Mouse (Mus musculus) brain, embryonic 18.5 days (tissue): Measurements from ENCODE around the gene Ftsj3.

Experiments used
- DNase-seq: peaks from one replicate; pipeline ENCODE4 v3.0.0-alpha.2; 2012; ENCODE audit warnings: low read depth, low spot score

The Ftsj3 gene

DNA sequence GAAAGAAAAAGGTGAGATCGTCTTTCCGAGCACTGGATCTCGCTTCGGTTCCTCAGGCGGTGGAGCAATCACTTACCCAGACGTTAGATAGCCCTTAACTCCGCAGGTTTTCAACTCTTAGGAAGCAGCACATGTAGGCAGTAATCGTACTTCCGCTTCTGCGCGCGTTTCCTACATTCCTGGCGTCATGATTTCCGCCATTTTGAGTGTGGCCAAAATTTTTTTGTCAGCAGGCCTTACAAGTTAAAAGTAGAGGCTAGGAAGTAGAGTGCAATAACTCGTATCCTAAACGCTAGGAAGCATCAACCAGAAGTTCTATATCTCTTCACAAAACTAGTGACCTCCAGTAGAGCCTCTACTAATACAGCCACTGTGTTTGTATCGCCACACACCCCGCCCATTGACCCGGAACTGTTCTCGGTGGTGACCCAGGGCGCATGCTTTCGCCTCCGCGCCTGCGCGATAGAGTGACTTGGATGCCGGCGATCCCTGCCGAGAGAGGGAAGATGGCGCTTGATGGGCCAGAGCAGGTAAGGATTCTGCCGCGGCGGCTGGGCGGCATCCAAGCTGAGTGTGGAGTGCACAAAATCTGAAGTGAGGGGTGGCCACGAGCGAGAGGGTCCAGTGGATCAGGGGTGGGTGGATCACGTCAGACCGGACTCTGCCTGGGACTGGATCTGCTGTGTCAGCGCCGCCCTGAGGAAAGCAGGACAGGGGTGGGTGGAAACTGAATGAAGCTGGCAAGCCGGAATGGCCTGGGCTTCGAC is at the start of gene Ftsj3, which contains the start of gene Psmc5:
Gene Ftsj3, minus strand, starts transcription at position 395 of the 767 bp plus-strand sequence.
Gene Psmc5, plus strand, starts transcription at position 470 of the 767 bp plus-strand sequence.
- DNase-seq = peak; percentile 87

DNA sequence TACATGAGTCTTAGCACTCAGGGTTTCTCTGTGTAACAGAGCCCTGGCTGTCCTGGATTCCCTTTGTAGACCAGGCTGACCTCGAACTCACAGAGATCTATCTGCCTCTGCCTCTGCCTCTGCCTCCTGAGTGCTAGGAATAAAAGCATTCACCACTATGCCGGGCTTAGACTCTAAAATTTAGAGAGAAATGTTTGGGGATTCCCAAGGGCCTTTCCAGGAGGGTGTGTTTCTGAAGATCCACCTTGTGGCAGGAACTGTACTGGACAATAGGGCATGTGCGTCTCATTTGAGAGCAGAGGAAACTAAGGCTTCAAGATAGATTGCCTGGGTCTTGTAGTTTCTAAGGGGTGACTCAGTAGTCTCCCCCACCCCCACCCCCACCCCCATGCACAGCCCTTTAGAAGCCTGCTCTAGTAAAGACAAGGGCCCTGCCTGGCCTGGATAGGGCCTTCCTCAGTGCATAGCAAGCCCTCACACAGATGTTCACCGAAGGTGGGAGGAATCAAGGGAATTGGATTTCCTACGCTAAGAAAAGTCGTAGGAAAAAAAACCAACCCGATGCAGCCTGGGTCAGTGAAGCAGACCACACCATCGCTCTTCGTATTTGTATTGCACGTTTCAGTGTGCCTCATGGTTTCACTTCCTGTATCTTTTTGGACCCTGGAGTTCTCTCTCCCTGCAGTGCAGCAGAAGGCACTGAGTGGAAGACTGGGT is 49.6 kb upstream of the Ftsj3 start:
- no peak for DNase-seq

DNA sequence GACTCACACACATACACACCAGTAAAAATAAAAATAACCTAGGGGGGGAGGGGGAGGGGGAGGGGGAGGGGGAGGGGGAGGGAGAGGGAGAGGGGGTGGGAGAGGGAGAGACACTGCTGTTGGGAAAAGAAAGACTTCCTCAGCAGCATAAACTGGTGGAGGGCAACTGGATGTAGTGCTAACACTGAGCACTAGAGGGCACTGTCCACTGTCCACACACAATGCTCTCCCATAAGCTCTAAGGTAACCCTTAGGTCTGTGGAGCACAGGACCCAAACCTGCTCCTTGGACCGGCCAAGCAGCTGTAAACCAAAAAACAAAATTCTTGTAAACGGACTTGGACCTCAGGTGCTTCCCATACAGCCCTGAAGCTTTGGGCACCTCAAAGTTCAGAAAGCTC is 46.8 kb upstream of the Ftsj3 start:
- DNase-seq = no peak

DNA sequence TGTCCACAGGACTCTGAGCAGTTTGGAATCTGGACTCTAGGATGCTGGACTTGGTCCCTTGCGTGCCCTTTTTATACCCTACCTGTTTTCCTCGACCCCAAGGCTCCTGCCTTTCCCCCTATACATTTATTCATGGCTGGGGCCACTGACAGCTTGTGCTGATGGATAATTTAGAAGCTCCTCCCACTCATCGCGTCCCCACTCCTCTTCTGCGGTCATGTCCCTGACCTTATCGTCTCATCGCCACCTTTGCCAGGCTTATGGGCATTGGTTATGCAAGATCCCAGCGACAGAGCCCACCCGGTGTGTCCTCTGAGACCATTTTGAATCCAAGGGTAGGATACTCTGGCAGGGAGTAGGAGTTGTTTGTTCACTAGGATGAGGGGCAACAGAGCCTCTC is 45.9 kb upstream of the Ftsj3 start, which contains the start of gene Gh:
Gene Gh, minus strand, starts transcription at position 101 of the 400 bp plus-strand sequence.
- DNase-seq = no peak

DNA sequence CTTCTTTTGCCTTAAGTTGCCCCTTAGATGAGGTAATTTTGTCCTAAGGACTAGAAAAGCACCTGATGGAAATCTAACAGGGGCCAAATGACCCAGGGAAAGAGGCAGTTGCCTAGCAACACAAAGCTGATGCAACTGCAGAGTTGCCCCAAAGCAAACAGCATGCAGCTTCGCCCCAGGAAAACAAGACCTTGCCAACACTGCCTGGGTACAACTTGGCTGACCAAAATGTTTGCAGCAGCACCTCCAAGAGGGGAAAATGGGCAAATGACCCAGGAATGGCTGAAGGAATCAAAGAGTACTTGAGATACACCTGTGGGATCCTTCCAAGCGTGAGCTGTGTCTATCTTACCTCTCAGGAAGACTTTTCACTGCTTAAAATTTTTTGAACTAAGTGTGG is 36.0 kb upstream of the Ftsj3 start:
- no peak for DNase-seq

DNA sequence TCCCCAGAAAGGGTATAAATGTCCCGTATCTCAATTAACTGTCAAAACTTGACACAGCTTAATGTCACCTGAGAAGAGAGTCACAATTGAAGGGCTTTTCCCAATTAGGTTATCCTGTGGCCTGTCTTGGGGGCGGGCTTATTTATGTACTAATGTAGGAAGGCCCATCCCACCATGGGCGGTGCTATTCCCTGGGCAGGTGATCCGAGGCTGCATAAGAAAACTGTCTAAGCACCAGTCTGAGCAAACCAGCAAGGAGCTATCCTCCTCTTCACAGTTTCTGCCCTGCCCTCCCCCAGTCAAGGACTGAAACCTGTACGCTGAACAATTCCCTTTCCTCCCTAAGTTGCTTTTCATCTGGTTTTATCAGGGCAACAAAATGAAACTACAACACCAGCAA is 34.5 kb upstream of the Ftsj3 start:
- DNase-seq = no peak

DNA sequence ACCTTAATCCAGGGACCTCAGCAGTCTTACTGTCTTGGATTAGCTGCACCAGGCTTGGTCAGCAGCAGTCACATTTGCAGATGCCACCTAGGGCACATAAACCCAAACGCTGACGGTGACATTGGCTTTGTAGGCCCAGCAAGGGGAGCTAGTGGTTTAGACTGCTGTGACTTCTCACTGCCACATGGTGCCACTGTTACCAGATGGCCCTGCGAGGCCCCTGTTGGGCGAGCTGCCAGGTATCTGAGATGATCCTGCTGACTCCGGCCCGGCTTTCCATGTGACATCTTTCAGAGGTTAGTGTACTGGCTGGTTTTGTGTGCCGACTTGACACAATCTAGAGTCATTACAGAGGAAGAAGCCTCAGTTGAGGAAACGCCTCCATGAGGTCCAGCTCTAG is 33.5 kb upstream of the Ftsj3 start:
- DNase-seq = no peak

DNA sequence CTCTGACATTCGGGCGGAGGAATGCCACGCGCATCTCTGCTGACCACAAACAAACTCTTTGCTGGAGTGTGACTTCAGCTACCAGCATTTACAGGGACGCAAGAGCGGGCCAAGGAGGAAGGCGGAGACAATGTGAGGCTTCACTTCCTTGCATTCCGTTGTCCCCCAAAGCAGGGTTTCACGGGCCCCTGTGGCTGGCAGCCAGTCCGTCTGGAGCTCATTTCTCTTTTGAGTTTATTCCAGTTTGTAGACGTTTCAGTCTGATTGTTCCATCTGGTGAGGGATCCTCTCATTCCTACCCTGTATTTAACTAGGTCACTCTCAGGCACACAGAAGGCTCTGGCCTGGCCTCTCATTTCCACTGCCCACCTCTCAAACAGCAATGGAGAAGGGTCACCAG is 31.1 kb upstream of the Ftsj3 start:
- DNase-seq = no peak

DNA sequence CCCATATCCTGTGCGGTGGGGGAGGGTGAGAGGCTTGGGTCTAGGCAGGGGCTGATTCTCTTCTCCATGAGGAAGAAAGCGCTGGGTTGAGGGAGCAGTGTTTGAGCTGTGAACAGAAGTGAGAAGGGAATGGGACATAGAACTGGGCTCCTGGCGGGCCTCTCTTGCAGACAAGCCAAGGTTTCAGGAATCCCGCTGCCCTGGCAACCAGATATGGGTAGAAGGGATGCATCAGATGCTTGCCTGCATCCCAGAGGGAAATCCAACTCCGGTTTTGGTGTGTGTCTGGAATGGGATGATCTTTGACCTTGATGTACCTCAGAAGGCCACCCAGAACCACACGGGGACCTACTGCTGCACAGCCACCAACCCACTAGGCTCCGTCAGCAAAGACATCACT is 30.3 kb upstream of the Ftsj3 start:
- no peak for DNase-seq

DNA sequence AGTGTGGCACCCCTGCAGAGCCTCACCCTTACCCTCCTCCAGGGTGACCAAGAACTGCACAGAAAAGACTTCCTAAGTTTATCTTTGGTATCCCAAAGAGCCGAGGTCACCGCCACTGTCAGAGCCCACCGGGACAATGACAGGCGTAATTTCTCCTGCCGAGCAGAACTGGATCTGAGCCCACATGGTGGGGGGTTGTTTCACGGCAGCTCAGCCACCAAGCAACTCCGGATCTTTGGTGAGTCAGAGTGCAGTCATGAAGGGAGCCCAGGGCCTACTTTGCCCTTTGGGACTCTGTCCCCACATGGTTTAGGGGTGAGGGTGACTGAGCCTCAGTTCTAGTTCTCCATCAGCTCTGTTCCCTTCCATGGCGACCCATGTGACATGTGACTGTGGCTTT is 28.2 kb upstream of the Ftsj3 start:
- DNase-seq = no peak

DNA sequence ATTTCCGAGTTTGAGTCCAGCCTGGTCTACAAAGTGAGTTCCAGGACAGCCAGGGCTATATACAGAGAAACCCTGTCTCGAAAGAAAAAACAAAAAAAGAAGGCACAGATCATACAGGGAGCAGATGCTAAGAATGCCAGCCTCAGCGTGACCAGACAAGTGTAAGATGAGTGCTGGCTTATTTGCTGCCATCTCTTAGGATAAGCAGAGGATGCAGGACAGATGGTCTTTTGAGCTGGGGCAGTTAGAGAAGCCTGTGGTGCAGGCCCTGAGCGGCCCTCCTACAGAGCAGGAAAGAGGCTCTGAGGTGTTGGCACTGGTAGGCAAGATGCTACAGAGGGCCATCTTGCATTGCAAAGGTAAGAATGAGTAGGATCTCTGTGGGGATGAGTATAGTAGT is 27.5 kb upstream of the Ftsj3 start:
- DNase-seq = no peak

DNA sequence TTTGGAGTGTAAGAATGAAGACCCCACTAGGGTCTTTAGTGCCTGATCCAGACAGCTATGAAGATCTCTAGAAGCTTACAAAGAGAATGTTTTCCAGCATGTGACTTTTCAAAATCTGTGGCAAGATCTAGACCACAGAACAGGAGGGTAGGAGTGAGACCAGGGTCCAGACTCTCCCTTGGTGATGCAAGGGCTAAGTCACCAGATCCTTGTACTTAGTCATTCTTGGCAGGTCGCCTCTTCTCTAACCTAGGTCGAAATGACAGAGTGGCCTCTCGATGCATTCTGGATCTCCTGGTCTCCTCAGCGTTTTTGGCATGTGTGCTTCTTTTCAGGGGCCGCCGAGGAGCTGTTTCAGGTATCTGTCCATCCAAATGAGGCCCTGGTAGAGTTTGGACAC is 26.6 kb upstream of the Ftsj3 start:
- no peak for DNase-seq

DNA sequence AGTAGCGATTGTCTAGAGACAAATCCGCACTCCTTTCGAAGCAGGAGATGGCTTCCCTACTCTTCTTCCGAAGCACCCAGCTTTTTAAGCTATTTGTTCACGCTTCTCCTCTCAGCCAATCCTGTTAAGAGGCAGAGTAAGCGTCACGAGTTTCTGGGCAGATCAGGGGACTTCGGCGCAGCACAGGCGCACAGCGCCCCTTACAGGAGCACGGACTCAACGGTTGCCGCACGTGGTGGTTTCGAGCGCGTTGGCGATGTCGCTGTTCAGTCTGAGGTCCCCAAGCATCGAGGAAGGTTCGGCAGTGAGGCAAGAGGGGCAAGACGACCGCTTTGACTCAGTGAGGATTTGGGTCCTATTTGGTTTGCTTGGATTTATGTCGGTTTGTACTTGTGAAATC is 20.6 kb upstream of the Ftsj3 start, which contains the start of gene Tcam1:
Gene Tcam1, plus strand, starts transcription at position 219 of the 400 bp plus-strand sequence.
- peak; percentile 86 for DNase-seq

DNA sequence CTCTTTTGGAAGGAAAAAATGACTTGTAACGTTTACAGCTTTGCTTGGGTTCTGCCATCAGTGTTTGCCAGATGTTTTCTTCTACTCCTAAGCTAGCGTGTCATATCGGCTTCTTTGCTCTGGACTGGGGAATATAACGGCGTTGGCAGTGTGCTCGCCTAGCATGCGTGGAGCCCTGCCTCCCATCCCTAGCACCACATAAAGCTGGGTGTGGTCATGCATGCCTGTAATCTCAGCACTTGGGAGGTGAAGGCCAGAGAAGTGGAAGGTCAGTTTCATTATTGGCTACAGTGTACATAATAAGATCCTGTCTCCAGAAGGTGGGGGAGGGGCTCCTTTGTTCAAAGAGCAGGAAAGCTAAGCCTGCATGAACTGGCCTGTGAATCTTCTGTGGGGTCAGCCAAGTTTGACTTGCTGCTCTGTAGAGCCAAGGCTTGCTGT is 19.1 kb upstream of the Ftsj3 start:
- no peak for DNase-seq

DNA sequence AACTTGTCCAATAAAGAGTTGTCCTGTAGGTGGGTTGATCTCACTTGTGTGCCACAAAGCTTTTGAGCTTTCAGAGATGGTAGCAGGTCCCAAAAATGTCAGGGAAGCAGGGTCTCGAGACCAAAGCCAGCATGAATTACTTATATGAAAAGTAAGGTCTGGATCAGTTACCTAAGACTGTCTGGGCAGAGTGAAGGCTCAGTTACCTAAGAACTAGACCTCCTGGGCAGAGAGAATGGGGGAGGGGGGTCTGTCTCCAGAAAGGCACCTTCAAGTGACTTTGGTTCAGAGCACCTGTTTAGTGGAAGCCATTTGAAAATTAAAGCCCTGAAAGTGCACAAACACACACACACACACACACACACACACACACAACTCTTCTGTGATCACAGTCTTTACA is 18.5 kb upstream of the Ftsj3 start:
- no peak for DNase-seq

DNA sequence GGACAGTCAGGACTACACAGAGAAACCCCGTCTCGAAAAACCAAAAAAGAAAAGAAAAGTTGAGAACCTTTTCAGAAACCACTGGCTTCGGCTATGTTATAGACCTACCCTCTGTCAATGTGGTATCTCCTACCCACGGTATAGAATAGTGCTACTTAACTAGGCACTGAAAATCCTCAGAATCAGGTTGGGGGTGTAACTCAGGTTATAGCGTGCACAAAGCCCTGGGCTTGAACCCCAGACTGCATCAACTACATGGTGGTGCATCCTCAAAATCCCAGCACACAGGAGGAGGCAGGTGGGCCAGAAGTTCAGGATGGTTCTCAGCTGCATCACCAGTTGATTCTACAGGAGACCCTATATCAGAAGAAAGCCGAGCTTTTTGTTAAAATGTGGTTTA is 17.9 kb upstream of the Ftsj3 start:
- DNase-seq = no peak

DNA sequence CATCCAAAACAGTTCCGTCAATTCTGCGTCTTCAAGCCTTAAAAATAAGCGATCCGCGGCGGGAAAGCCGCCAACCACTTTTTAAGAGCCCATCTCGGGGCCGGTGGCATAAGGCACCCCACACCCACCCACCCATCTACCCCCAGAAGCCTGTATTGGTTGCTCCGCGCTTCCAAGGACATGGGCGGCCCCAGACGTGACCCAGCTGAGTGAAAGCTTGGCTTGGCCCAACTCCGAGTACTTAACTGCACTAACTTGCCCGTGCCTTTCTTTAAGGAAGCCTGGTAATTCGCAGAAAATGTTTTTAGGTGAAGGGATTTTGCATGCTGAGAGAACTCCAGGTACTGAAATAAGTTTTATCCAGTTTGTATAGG is 17.4 kb upstream of the Ftsj3 start:
- no peak for DNase-seq

DNA sequence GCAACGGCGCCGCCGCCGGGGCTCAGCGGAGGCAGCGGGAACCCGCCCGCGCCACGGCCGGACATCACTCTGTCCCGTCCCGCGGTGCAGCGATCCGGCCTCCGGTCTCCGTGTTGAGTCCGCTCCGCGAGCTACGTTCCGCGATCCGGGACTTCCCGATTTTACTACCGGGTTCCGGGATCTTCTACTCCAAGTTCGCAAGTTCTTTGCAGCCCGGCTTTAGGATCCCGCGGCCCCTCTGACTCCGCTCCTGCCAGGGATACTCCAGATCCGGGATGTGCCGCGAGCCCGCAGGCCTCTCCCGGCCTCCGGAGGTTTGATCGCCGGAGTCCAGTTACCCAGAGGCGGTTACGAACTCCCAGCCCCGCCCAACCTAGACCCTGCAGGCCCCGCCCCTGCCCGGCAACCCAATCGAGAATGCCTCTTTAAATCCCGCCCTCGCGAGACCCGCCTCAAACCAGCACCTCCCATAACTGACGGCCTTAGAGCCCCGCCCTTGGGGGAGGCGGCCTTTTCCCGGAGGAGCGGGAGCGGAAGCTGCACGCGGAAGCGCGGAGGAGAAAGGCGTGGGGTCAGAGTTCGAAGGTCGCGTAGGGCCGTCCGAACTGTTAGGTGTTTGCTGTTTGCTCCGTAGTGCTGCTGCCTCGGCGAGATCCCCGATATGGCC is 16.9 kb upstream of the Ftsj3 start, which contains the start of gene Smarcd2:
Gene Smarcd2, minus strand, starts transcription at position 329 of the 667 bp plus-strand sequence.
- peak; percentile 97 for DNase-seq

DNA sequence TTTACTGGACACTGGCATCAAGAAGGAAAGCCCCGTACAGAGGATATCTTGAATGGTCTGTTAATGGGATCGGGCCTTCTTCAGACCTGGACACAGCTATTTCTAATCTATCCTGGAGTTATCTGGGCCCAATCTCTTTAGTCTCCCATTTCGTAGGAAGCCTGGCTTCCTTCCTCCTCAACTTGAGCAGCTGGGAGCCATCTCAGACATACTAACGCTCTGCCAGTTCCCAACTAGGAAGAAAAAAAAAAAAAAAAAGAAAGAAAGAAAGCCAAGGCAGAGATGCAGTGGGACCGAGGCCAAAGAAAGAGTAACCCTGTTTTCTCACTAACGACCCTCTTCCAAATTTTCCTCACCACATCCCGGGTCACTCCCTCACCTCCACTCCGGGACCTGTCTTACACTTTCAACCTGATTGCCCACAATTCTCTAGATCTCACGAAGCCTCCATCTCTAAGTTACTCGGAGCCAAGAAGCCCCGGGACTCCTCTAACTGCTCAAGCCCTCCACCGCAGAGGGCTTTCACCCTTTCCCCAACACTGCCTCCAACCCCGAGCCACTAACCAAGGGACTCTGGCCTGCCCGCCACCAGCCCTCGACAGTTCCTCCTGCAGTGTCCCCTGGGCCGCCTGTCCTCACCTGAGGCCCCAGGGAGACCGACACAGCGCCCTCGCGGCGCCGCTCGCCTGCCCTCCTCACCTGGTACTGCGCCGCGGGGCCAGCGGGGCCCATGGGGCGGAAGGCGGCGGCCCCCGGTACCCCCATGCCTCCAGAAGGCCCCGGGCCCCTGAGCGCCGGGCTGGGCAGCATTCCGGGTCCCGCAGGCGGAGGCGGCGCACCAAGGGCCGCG is 16.1 kb upstream of the Ftsj3 start:
- DNase-seq = no peak

DNA sequence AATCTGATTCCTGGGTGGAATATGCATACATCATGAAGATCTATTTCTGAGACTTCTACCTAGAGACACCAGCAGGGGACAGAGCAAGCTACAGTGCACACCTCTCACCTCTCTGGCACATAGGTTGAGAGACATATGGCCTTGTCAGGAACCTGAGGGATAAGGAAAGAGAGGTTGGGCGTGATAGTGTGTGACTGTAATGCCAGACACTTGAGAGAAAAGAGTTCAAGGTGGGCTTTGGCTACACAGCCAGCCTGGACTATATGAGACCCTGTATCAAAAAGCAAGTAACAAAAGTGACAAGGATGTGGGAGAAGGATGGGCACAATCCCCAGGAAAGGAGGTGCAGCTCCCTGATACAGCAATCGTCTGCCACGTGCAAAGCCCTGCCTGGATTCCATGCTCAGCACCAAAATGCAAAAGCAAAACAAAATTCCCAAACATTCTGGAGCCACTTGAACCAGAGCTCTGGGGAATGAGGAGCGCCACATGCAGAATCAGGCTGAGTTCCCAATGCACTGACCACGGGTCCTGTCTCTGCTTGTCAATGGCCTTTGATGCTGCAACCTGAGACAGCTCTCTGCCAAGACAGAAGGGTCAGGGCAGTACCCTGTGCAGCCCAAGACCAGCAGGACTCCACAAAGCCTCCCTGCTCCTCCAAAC is 15.4 kb upstream of the Ftsj3 start:
- DNase-seq = no peak

DNA sequence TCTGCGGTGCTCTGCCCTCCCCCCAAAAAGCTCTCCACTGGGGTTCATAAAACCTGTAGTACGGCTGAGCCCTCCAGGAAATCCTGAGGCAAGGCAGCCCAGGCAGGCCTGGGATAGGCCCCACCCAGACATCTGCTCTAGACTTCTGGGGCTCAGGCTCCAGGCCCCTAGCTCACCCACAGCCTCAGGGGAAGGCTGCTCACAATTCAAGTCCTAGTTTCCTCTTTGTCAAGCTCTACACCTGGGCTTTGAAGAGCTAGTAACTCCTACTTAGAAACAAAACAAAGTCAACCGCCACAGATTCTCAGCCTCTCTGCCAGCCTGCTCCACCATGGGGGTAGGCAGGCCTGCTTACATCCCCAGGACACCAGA is 13.2 kb upstream of the Ftsj3 start:
- no peak for DNase-seq
